Mouse (Mus musculus) adrenal gland, postnatal 14 days (tissue): ENCODE data around the gene Gm10961. TPM values are rescaled to one million over a fixed set of nuclear protein-coding genes. Genes with fewer than 3 reads are reported as not detected.
A peak's percentile ranks its signal among the peaks of the same experiment; 100 is the strongest.

ENCODE experiments used
- DNase-seq: peaks from one replicate; pipeline ENCODE4 v3.0.0; 2021; ENCODE audit warnings: mixed read lengths
- long read RNA-seq, 2 experiments: library from polyadenylated mRNA; stranded (forward); transcript quantifications; one replicate each; pipeline ENCODE4 v2.0.0; 2021
- total RNA-seq: library from RNA; stranded (reverse); gene quantifications from 2 replicates; pipeline ENCODE4 v1.2.3, GENCODE M21; 2021

Gm10961 gene
- total RNA-seq, result not detected in 2 replicates
- long read RNA-seq, experiment 1, result 0 reads
- long read RNA-seq, experiment 2, result 0 reads

- DNase-seq, result peak; percentile 70
Measured at GRCm38 (mm10) chr3:107630682-107631522, at the start of gene Gm10961. Gene Gm10961 (plus strand): TSS chr3:107631322.

- no peak for DNase-seq
Measured at GRCm38 (mm10) chr3:107582130-107582874, 48.8 kb upstream of the Gm10961 start.

DNA sequence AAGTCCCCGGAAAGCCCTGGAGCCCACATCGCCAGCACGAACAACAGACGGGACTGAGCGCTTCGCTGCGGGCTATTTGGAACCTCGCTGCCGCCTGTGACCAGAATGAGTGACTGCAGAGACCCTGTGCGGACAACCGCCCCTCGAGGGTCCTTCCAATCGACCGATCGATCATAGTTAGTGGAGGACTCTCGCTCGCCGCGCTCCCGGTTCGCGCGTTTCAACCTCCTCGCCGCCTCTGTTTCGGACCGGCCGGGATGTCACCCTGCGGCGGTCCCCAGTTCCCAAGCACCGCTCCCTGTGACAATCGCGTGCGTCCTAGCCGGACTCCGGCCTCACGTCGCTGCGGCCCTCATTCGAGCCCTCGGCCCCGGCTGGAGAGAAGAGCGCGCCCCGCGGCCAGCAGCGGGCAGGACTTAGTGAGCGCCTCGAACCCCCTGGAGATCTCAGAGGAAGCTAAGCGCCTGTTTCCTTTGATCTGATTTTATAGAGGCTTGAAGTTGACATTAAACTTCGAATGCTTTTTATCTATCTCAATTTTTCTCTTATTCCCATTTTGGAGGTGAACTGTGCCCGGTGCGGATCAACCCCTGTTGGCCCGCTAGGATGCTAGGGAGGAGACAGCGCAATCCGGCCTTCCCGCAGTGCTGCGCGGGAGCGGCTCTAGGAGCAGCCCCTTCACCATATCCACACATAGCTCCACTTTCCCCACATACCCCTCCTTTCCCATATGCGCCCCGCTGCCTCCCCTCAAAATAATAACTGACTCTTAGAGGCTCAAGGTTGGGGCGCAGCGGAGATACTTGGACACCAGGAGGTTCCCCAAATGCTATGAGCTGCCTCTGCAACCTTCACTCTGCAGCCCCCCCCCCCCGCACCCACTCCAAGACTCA, 48.0 kb upstream of the Gm10961 start:
- DNase-seq, result peak; percentile 41

DNA sequence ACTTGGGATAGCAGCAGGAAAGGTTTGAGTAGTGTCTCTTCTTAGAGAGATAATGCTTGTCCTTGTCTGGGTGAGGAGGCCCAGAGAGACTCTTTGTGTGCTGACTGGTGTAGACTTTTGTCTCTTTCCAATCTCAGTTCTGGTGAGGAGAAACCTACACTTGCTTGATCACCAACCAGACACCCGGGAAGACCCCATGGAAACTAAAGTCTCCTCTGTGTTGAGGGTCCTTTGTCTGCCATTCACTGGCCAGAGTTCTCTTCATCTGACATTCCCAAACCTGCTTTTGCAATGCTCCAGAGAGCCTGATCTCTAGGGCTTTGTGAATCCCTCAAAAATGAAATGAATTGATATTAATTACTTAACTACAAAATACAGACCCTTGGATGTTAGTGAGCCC, 47.2 kb upstream of the Gm10961 start:
- no peak for DNase-seq

- no peak for DNase-seq
Measured at GRCm38 (mm10) chr3:107586504-107586903, 44.6 kb upstream of the Gm10961 start.

DNA sequence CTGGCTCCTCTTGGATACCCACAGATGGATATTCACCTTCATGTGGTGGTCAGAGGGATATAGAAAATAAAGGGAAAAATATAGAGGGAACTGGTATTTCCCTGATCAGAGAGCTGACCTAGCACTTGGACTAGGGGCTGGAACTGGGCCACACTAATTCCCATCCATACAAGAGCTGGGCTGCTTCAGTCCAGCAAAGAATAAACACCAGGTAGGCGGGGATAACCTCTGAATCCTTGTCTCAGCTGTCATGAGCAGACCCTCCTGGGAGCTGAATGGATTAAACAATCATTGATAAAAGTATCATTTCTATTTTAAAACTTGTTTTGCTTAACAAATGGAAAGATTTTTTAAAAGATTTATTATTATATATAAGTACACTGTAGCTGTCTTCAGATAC, 39.5 kb upstream of the Gm10961 start:
- no peak for DNase-seq

DNA sequence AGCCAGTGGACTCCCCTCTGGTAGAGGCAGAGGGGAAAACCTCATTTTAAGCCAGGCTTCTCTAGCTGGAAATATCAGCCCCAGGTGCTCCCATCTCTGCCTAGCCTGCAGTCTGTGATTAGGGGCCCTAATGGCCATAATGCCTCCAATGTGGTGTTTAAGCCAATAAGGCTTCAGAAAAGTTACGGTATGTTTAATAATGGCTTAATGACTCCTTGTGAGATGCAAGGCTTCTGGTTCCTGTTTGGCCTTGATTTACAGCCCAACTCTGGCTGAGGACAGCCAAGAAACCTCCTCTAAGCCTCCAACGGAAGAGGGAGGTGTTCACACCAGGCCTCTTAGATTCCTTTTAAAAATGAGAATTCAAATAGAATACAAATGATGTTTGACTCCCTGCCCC, 37.5 kb upstream of the Gm10961 start:
- DNase-seq, result no peak

GRCm38 (mm10) chr3:107594662-107595263, 36.4 kb upstream of the Gm10961 start, which contains the start of gene Alx3:
Gene Alx3 (plus strand): TSS chr3:107595031.
- DNase-seq, result no peak

DNA sequence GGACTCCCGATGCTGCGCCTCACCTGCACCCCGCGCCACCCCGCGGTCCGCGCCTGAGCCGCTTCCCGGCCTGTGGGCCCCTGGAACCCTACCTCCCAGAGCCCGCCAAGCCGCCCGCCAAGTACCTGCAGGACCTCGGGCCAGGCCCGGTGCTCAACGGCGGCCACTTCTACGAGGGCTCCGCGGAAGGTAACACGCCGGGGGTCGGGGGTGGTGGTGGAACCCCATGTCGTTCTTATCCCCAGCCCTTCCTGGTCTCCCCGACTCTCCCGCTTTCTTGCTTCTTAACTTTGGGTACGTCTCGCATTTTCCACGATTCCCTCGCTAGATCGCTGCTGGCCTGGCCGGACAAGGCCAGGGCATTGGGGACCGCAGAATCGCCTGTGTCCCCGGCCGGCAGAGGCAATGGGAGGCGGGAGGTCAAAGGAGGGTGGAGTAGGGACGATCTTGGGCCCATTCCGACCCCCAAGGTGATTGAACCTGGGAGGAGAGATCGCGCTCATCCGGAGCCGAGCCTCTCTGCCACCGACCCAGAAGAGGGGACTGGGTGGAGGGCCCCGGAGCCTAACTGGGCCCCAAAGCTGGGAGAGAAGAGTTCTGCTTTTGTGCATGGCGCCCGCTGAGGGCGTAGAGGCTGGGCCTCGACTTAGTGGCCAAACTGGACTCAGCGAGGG, 35.7 kb upstream of the Gm10961 start:
- DNase-seq, result no peak

DNA sequence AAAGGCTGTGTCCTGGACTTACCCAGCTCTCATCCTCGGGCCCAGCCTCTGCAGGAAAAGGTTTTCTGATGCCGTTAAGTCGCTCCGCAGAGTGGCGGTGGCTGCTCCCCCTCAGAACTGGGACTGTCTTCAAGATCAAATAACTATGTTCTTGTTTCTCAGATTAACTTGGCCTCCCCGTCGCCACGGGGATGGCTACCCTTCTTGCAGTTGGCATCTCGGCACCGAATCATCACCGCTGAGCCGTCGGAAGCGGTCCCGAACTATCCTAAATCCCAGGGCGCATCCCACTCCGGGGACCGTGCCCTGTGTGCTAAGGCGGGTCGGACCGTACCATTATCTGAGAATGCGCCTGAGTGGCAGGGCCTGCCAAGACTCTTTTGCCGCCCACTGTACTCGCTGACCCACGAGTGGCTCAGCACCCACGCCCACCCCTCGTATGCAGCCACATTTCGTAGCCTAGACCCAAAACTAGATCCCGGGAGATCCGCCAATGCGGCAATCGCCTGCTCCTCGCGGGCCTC, 35.1 kb upstream of the Gm10961 start:
- no peak for DNase-seq

DNA sequence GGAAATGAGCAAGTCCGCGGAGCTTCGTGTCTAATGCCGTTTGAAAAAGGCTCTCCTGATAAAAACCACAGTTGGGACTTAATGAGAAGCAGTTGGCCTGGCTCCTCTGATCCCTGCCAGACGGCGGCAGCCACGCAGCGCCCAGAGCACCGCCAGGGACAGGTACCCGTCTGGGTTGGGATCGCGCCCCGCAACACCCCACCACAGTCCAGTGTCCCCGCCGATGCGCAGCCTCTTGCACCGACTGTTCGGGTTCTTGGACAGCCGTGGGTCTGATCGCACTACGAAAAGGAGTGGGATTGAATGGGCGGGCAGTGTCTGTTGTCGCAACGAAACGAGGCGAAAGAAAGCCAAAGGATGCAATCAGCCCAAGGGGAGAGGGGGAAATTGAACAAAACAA, 34.6 kb upstream of the Gm10961 start:
- DNase-seq, result peak; percentile 26

DNA sequence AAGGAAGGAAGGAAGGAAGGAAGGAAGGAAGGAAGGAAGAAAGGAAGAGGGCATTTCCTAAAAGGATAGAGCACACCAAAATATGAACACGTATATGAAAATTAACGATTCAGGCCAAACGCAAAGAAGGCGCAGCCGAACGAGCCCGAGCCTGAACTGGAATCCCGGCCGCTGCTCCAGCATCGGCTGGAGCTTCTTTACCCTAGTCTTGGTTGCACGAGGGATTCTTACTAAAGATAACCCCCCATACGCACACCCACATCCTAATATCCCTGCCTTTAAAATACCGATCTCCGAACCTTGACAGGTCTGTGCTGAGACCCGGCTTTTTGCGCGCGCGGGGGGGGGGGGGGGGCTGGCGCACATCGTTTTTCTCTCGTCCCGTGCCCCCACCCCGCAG, 34.0 kb upstream of the Gm10961 start:
- DNase-seq, result no peak

- DNase-seq, result no peak
Measured at GRCm38 (mm10) chr3:107597586-107598389, 33.3 kb upstream of the Gm10961 start.

DNA sequence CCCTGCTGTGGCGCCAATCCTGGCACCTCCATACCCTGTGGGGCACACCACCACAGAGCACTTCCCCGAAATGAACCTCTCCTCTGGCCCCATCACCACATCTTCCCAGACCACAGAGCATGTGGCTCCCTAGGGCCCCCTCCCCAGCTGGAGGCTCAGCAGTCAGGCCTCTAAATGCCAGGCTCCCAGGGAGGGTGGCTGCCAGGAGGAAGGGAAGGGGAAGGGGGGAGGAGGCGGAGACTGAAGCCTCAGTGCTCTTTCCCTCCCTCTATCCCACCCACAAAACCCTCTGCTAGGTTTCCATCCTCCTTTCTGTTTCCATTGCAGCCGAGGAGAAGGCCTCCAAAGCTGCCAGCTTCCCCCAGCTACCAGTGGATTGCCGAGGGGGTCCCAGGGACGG, 31.0 kb upstream of the Gm10961 start:
- no peak for DNase-seq

- peak; percentile 86 for DNase-seq
Measured at GRCm38 (mm10) chr3:107605304-107605703, 25.8 kb upstream of the Gm10961 start.

DNA sequence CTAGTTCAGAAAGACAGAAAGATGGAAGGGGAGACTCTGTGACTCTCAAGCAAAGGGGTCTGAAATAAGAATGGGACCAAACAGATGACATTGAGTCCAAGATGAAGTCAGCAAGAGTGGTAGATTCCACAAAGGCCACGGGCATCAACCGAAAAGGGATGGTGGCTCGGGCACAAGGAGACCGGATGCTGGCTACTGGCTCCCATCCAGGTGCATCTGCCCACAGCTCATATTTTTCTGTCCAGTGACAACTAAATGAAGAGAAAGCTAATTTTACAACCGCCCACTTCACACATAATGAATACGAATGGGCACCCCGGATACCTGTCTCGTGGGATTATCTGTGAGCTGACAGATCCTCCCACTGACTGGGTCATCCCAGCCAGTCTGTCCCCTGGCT, 23.9 kb upstream of the Gm10961 start:
- no peak for DNase-seq

GRCm38 (mm10) chr3:107608808-107609207, 22.3 kb upstream of the Gm10961 start:
- no peak for DNase-seq

GRCm38 (mm10) chr3:107609376-107609775, 21.7 kb upstream of the Gm10961 start:
- no peak for DNase-seq

DNA sequence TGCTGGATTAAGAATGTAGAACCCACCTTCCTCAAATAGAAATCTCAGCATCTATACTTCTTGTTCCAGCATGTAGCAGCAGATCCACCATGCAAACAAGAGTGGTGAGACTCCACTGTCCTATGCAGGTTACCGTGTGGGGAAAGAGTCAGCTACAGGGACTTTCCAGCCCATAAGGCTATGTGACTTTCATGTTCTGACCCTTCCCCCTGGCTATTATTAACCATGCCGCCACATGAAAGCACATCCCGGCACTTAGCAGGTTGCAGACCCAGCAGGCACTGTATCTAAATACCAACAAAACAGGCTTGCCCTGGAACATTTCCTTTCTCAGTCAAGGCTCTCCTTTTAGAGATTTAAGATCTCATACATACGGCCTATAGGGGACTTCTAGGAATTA, 19.7 kb upstream of the Gm10961 start:
- no peak for DNase-seq

DNA sequence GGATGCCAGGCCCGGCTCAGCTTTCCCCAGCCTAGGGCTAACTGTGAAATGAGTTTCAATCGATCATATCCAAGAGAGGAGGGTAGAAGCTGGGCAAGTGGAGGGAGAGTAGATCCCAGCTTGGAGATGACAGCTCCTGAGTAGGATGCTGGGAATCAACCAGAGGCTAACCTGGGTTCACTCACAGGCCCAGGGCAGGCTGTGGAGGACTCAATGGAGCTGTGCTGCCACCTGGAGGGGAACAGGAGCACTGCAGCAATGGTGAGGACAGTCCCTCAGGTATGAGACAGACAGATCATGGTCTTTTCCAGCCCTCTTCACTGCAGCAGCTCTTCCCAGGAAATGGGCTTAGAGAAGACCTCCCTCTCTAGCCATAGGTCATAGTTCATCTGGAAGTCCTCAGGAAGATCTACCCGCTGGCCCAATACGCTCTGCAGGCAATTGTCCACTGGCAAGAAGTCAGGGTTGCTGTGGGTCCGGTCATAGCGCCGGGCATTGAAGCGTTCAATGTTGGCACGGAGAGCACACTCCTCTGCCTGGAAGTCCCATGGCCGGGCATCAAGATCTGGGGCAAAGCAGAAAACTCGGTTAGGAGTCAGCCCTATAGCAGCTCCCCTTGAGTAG, 18.1 kb upstream of the Gm10961 start:
- peak; percentile 70 for DNase-seq
